Mouse (Mus musculus) mesoderm, embryonic 11.5 days (tissue): Measurements from ENCODE around the gene Rrnad1.
"Not testable (repeated sequence)": the region's sequence is repeated elsewhere in the genome, so short reads cannot be mapped to it uniquely, and the experiment has no call there.

Experiments
- DNase-seq: peaks from one replicate; pipeline ENCODE4 v3.0.0-alpha.2; 2012; ENCODE audit warnings: low read depth, low spot score

The Rrnad1 gene

DNA sequence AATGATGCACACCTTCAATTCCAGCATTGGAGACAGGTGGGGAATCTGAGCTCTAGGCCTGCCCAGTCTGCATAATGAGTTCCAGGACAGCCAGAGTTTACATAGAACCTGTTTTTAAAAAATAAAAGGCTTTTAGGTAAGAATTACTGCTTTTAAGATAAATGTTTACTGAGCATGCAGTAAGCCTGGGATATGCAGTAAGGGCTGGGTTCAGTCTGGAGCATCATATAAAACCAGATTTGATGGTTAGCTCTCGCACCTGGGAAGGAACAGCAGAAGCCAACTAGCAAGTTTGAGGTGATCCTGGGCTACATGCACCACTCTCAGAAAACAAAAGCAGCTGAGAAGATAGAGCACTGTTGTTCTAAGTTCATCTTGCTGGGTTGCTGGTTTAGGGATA, 12.0 kb downstream of the Rrnad1 start:
- DNase-seq = no peak

DNA sequence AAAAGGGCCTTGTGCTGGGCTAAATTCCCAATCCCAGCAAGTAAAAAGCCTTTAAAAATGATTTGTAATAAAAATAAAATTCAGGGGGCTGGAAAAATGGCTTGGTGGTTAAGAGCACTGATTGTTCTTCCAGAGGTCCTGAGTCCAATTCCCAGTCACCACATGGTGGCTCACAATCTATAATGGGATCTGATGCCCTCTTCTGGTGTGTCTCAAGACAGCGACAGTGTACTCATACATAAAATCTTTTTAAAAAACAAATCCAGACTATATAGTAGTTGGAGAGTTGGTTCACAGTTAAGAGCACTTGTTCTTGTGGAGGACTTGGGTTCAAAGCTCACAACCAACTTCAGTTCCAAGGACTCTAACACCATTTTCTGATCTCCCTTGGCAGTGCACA, 13.5 kb downstream of the Rrnad1 start:
- no peak for DNase-seq

DNA sequence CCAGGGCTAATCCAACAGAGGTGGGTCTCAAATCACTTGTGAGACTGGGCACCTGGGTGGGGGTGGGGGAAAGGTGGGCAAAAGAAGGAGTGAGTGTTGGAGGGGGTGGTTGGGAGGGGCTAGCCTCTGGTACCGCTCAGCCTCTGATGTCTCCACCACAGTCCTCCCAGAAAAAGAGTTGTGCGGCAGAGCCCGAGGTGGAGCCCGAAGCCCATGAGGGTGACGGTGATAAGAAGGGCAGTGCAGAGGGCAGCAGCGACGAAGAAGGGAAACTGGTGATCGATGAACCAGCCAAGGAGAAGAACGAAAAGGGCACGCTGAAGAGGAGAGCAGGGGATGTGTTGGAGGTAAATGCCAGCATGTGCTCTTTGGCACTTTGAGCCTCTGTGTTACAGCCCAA, 16.6 kb downstream of the Rrnad1 start:
- no peak for DNase-seq

DNA sequence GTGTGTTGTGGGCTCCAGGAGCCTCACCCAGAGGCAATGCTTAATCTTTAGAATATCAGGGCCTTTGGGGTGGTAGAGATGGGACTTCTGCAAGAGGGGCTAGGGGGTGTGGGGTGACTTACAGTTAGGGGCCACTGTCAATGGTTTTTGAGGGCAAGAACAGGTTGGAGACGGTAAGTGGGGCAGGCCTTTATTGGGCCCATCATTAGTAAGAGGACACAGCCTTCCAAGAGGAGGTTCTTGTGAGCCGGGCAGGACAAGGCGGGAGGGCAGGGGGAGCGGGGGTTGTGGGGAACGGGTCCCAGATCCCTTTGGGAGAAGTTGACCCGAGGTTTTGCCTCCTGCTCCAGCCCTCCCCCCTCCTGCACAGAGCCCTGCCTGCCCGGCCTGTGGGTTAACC, 17.0 kb downstream of the Rrnad1 start:
- DNase-seq = no peak

DNA sequence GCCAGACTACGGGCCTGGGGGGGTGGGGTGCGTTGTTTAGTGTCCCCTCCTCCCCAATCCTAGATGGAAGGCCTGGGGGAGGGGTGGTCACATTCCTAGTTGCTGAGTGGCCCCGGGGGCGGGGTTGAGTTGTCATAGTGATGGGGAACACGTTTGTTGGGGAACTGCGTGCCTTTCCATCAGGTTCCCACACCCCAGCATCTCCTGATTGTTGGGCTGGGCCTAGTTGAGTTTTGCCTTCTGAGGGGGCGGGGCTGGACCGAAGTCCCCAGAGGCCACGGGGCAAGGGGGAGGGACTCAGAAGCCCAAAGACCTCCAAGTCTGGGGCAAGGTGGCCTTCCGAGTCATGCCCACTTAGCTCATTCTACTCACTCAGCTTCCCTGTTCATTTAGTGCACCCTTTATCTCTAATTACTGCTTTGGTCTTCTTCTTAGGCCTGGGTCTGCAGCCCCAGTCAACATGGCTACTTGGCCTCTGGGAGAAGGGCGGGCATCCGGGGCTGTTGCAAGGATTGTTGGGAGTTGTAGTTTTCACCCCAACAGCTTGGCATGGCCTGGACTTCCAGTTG, 19.9 kb downstream of the Rrnad1 start:
- DNase-seq = peak; percentile 83

DNA sequence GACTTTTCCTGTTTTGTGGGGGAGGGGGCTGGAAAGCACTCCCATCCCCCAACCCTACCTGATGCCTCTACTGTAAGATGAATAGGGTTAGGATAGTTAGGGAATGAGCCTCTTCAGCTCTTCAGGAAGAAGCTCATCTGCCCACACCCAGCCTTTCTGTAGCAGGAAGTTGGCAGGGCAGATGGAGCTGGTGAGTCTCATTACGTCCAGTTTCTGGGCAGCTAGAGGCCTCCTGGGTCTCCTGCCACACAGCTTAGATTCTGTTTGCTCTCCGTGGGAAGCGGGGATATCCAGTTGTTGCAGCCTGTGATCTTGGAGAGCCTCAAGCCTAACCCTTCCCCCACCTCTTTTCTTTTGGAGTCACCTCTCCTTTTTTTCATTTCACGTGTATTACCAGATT, 20.6 kb downstream of the Rrnad1 start:
- no peak for DNase-seq

DNA sequence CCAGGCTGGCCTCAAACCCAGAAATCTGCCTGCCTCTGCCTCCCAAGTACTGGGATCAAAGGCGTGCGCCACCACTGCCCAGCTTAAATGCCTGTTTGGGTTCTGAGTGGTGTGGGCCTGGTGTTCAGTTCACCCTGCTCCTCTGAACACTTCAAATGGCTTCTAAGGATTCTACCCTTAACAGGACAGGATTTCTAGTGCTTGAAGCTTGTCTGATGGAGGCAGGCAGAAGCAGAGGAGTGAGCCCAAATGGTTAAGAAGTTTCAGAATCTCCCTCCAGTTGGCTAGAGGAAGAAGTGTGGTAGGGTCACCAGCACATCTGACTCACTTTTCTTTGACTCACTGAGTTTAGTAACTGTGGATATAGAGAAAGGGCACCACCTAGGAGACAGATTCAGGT, 21.1 kb downstream of the Rrnad1 start:
- DNase-seq = no peak

DNA sequence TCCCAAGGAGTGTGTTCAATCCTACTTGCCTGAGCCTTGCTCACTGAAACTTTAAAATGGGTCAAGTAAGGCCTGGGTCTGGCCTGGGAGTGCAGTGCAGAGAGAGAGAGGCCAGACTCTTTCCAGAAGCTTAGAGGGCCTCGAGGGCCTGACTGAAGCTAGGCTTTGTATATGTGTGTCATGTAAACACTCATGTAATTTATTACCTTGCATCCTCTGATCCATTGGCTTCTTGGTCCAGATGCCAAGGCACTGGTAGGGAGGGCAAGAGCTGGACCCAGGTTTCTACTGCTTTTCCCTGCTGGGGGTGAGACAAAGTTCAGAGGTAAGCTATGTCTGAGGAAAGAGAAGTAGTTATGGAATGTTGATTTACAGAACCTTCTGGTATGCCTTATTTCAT, 22.6 kb downstream of the Rrnad1 start:
- DNase-seq = no peak

DNA sequence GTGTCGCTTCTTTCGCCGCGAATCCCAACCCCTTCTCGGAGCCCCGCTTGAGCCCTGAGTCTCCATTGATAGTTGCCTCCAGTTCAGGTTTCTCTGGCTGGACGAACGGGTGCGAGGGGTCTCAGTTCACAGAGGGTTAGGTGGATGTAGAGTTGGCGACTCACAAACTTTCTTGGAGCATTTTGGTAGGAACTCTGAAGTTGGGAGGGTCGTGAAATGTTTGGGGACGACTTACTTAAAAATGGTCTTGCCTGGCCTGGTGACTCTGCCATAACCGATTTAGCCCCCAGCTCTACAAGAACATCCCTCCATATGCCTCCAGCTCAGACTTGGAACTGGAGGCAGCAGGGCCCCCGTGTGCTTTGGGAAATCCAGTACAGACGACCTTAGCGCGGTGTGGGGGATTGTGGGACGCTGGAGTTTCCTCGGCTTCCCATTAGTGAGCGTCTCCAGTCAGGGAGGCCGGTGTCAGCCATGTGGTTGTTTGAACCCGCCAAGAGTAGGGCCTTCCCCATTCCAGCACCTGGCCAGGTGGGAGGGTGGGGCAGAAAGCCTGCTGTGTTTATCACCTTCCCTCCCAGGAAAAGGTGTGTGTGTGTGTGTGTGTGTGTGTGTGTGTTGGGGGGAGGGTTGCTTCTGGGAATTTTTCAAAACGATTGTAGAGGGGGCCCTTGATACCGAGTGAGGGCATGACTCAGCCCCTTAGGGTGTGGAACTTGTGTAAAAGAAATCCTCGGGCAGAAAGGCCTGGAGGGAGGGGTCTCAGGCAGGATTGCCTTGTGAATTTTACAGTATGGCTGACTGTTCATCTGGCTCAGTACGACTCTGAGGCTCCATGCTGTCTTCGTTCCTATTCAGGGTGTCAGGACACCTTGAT, 23.3 kb downstream of the Rrnad1 start:
- DNase-seq = no peak

DNA sequence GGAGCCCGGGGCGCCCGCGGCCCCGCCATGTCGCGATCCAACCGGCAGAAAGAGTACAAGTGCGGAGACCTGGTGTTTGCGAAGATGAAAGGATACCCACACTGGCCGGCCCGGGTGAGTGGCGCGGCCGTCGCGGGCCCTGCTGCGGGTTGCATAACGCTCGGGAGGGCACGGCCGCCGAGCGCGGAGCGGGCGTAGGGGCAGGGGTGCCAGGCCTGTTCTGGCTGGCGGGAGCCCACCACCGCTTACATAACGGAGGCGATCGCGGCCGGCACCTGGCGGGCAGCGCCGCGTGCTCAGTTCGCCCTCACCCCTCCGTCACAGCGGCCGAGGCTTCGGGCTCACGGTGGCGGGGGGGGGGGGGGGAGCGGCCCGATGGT, 23.9 kb downstream of the Rrnad1 start:
- DNase-seq = no peak

DNA sequence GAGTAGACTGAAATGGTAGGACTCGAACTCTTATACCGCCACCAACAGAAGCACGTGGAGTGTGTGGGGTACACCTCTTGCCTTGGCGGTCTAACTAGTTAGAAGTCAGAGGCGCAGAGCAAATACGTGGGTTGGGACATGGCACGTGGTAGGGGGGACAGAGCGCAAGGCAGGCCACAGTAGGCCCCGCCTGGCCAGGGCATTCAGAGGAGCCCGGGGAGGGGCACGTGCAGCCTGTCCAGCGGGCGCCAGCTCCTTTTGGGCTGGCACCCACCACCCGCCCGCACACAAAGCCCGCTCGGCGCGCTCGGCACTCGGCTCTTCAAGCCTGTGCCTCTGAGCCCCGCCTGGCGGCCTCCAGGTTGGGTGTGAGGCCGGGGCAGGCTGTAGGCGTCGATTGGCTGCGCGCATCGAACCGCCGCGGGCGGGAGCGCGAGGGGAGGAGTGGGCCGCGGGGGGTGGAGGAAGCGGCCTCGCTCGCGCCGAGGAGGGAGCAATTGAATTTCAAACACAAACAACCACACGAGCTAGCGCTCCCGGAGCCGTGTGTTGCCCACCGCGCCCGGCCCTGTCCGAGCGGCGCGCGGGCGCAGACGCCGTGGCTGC, 24.5 kb downstream of the Rrnad1 start, which contains the start of gene Hdgf:
Gene Hdgf (plus strand): TSS at position 442 of the 606 bp plus-strand sequence.
- DNase-seq = peak; percentile 98

DNA sequence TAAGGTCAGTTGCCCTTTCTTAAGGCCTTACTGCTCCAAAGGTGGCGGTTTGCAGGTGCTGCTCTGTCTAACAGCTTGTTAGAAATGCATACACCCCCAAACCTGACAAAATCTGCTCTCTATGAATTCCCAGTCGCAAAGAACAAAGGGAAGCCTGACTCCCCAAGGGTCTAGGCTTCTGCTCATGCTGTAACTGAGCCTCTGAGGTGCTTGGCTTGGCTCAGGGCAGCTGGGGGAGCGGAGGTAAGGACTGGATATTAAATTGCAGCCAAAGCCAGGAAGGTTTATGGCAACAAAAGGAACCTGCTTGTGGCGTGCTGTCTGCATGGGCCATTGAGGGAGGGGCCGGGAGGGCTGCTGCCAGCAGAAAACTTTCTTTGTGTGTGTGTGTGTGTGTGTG, 26.7 kb downstream of the Rrnad1 start:
- no peak for DNase-seq

DNA sequence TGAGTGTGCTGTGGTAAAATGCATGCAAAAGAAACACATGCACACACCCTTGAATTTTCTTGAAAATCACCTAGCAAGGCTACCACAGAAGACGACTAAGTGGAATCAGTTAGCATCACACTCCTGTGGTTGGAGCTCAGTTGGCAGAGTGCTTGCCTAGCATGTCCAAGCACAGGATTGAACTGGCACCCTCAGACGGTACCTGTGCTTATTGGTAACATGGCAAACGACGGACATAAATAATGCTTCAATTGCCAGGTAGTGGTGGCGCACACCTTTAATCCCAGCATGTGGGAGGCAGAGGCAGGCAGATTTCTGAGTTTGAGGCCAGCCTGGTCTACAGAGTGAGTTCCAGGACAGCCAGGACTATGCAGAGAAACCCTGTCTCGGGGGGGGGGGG, 28.6 kb downstream of the Rrnad1 start:
- DNase-seq = not testable (repeated sequence)

DNA sequence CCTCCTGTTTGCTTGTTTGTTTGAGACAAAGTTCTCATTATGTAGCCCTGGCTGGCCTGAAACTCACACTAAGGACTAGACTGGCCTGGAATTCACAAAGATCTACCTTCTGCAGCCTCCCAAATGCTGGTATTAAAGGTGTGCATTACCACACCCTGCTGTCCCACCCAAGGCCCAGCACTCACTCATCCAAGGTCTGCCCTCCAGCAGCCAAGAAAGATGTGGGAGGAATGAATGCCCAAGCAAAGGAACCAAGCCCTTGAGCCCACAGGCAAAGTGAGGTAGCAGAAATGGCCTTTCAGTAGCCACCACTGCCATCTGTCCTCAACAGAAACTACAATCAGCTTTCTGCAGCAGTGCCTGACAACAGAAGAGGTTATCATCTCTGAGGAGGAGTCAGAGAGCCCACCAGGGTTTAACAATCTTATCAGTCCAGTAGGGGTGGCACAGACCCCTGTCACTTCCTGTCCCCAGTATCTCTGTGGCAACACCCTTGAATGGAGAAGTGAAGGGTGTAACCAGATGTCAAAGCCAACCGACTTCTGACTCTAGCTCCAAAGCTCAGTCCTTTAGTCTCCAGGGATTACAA, 29.4 kb downstream of the Rrnad1 start:
- no peak for DNase-seq

DNA sequence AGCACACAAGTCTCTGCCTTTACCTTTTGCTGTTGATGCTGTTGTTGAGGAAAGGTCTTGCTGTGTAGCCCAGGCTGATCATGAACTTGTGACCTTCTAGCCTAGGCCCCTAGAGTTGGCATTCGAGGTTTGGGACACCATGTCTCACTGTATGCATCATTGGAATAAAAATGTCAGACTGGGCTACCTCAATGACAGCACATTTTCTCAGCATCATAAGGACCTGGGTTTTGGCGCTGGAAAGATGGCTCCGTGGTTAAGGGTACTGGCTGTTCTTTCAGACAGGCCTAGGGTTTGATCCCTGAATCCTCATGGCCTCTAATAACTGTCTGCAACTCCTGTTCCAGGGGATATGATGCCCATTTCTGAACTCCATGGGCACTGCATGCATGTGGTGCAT, 30.7 kb downstream of the Rrnad1 start:
- DNase-seq = no peak

DNA sequence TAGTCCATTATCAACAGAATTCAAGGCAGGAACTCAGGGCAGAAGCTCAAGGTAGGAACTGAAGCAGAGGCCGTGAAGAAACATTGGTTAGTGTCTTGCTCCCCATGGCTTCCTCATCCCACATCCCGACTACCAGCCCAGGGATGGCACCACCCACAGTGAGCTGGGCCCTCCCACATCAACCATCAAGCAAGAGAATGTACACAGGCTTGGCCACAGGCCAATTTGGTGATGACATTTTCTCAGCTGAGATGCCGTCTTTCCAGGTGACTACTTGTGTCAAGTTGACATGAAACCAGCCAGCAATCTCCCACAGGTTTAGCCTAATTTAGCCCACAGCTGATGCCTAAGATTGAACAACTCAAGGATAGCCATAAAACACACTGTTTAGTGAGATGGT, 31.3 kb downstream of the Rrnad1 start:
- no peak for DNase-seq

DNA sequence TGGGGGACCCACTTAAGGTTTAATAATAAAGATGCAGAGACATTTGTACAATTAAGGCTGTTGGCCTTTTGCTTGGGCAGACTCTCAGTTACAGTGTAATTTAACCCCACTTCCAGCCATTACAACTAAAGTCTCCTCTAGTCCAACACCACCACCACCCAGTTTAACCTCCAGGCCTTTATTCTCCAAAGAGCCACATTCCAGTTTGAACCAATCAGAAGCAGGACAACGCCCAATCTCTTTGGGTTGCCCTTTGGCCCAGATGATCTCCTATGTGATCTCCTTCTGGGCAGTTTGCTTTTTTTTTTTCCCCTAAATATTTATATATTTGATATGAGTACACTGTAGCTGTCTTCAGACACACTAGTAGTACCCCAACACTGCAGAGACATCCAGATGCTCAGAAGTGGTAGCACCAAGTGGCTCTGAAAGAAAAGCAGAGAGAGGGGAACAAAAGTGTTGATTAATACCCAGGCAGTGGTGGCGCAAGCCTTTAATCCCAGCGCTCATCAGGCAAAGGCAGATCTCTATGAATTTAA, 37.1 kb downstream of the Rrnad1 start:
- no peak for DNase-seq

DNA sequence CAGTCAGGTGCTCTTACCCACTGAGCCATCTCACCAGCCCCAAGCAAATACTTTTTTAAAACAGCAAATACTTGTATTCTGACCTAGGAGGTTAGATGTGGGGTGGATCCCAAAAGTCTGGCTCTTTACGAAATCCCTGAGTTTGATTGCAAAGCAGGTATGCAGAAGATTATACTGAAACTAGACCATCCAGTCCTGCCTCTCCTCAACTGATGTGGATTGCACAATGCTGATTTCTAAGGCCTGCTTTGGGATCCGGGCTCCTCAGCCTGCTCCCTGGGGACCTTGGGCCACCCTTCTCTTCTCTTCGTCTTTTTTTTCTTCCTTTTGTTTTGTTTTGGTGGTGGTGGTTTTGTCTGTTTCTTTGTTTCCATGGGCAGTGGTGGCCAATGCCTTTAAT, 39.0 kb downstream of the Rrnad1 start:
- no peak for DNase-seq

DNA sequence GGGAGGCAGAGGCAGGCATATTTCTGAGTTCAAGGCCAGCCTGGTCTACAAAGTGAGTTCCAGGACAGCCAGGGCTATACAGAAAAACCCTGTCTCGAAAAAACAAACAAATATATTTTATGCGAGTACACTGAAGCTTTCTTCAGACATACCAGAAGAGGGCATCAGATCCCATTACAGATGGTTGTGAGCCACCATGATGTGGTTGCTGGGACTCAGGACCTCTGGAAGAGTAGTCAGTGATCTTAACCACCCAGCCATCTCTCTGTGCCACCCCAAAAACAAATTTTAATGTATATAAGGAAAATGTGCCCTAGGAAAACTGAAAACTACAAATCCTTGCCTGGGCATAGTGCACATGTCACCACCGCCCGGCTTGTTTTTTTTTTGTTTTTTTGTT, 43.1 kb downstream of the Rrnad1 start:
- DNase-seq = not testable (repeated sequence)

DNA sequence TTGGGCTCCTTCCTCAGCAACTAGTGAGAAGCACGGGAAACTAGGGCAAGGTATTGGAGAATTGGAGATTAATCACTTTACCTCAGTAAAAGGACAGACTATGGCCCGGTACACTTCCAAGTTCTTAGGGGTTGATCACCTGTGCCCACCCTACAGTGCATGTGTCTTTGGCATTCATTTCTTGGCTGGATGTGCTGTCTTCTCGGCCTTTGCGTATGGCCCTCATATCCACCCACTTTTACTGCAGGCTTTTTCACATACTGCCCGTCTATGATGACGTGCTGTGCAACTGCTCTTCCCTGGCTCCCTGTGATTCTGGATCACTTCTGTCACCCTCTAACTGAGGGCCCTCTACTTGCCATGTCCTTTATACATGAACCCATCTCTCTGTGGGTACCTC, 44.1 kb downstream of the Rrnad1 start:
- DNase-seq = no peak

DNA sequence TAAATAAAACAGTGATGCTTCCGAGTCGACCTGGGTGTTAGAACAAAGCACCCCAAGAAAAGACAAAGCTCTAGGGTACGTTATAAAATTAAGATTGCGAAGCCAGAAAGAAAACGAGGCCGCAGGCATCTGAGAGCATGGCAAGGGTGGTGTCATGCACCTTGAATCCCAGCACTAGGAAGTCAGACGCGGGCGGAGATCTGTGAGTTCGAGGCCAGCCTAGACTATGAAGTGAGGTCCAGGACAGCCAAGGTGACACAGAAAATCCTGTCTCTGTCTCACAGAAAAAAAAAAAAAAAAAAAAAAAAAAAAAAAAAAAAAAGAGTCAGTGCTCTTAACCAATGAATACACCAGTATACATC, 44.5 kb downstream of the Rrnad1 start:
- DNase-seq = no peak

DNA sequence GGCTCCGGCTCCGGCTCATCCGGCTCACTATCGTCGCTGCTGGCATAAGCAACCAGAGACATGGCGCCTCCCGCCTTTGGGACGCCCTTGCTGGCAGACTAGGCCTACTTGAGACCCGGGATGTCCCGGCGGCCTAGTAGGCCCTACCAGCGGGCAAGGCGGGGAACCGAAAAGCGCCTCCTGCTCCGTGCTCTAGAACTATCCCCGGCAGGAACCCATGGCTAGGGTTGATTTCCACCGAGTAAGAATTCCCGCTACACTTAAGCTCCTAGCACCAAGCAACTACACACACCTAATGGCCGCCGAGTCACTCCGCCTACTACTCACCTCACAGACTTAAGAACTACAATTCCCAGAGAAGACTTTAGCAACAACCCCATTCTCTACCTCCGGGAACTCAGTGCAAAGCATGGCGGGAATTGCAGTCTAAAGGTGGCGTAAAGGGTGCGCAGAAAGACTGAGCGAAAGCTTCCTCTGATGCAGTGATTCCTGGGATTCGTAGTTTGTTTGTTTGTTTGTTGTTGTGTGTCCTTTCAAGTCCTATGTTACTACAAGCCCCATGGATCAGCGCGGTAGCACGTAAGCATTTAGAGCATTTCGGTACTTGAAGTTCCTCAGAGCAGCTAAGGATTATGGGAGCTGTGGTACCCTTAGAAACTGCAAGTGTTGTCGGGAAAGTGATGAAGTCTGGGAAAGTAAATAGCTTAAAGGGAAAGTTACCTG, 45.1 kb downstream of the Rrnad1 start, which contains the start of gene Prcc:
Gene Prcc (minus strand): TSS at position 328 of the 723 bp plus-strand sequence.
- DNase-seq = peak; percentile 97
